Mouse (Mus musculus): Measurements from ENCODE around the gene Vill.

DNA sequence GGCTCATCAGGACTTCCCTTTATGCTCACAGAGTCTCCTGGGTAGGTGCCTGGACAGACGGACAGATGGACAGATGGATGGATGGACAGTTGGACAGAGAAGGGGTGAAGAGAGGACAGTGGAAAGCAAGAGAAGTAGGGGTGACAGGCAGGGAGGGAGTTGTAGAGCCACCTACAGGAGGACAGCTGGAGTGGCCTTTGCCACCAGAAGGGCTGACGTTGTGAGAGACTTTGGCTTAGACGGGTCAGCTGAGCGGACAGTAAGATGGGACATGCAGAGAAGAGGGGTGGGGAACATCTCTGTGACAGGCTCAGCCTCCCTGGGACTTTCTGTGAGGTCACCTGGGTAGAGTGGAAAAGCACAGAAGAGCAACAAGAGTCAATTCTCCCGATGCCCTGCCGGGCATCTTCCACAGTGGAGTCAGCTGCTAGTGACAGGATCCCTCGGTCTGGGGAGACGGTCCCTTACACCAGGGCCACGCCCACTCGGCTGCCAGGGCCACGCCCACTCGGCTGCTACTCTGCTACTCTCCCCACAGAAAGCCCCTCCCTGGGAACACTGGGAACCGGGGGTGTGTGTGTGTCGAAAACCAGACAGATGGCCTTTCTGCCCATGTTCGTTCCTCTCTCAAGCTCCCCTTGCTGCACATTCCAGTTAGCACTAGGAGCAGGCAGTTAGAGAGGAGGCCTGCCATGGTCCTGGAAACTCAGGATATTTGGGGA, 47.8 kb downstream of the Vill start:
- TF ChIP-seq CTCF (IDR thresholded peaks at IDR 0.05; ENCODE audit: control insufficient read depth, insufficient read depth, insufficient replicate concordance, low read depth, low read length) = no peak
- no peak for TF ChIP-seq POLR2A (IDR thresholded peaks at IDR 0.05; ENCODE audit: control insufficient read depth, low read depth, low read length)
